Mouse (Mus musculus) embryonic stem cell, embryonic (primary cell): ENCODE results near the gene Lrrc25.

Source experiments
- CTCF ChIA-PET, 4 experiments: fragments of 300-600 bp in 2 of 4; fragments of 350-600 bp in 2 of 4; sonication (Branson Sonifier 250); formaldehyde crosslinking; loops; one replicate each; lab custom pipeline; 2022; ENCODE audit warnings: inconsistent platforms in 2 of 4; lab: Charles Lee
- POLR2A ChIA-PET, 4 experiments: fragments of 300-600 bp in 2 of 4; fragments of 350-600 bp in 2 of 4; sonication (Branson Sonifier 250); formaldehyde crosslinking; loops; one replicate each; lab custom pipeline; 2022; ENCODE audit warnings: antibody characterized with exemption in 4 of 4, inconsistent platforms in 1 of 4; lab: Charles Lee

The Lrrc25 gene

GRCm38 (mm10) chr8:70617985-70618384 is 2.0 kb downstream of the Lrrc25 start:
- ChIA-PET CTCF (interaction anchor here in 3 of 4 experiments (0.7 to 5.7 kb wide), 6 partner anchors 8 to 227 kb away, joined by 3 to 26 read pairs (median 6); no protein-coding TSS in a partner anchor), POLR2A (interaction anchor here (0.6 to 7.4 kb wide), 31 partner anchors 8 to 480 kb away, joined by 3 to 65 read pairs (median 5); partner anchors contain the start of genes Lsm4 (in 2 of the 4), Pgpep1 (in 2 of the 4), Rpl18a (in 2 of the 4) and Ssbp4 (in 2 of the 4))

DNA sequence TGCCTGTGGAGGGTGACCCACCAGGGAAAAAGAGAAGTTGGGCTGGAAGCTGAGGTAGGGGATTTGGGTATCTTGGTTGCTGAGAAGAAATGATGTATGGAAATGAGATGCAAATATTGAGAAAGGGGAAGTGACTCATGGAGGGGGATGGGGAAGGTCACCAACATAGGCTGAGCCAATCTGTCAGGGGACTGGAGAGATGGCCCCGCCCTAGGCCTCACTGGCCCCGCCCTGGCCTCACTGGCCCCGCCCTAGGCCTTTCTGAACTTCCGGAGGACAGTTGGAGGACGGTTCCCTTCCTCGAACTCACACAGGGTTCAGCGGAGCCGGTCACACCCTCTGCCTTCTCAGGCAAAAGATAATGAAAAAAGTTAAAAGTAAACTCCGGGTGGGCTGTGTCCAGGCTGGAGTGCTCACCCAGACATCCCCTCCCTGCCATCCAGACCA is 3.0 kb downstream of the Lrrc25 start:
- CTCF ChIA-PET: interaction anchor here in 3 of 4 experiments (0.5 to 5.7 kb wide), 11 partner anchors 9 to 288 kb away, joined by 3 to 26 read pairs (median 5); no protein-coding TSS in a partner anchor
- POLR2A ChIA-PET: interaction anchor here (0.6 to 7.4 kb wide), 26 partner anchors 9 to 278 kb away, joined by 3 to 65 read pairs (median 5); partner anchors contain the start of genes Rpl18a (in 2 of the 4), Ssbp4 (in 2 of the 4), Arrdc2 (in 1 of the 4) and Gdf15 (in 1 of the 4)

- ChIA-PET POLR2A (interaction anchor here in 3 of 4 experiments (0.6 to 32.6 kb wide), 10 partner anchors 8 to 146 kb away, joined by 3 to 1017 read pairs (median 16); partner anchors contain the start of genes Jund (in 1 of the 3), Lsm4 (in 1 of the 3), Pgpep1 (in 1 of the 3) and Ssbp4 (in 1 of the 3)), CTCF (interaction anchor here in 2 of 4 experiments (1.6 to 2.0 kb wide), 2 partner anchors 7 to 12 kb away, joined by 4 to 6 read pairs; no protein-coding TSS in a partner anchor)
Measured at GRCm38 (mm10) chr8:70622220-70622619, 6.3 kb downstream of the Lrrc25 start.

GRCm38 (mm10) chr8:70625104-70625503 is 9.1 kb downstream of the Lrrc25 start:
- POLR2A ChIA-PET: interaction anchor here in 2 of 4 experiments (0.6 to 32.6 kb wide), 14 partner anchors 8 to 73 kb away, joined by 3 to 1017 read pairs (median 6); partner anchors contain the start of genes Lsm4 (in 2 of the 2), Jund (in 1 of the 2), Pgpep1 (in 1 of the 2) and Ssbp4 (in 1 of the 2)
- CTCF ChIA-PET: interaction anchor here (0.6 to 8.6 kb wide), 32 partner anchors 8 to 607 kb away, joined by 3 to 206 read pairs (median 4); partner anchors contain the start of genes Lsm4 (in 2 of the 4), Ell (in 1 of the 4), Gm3336 (in 1 of the 4) and Klhl26 (in 1 of the 4)

GRCm38 (mm10) chr8:70627041-70627440 is 11.1 kb downstream of the Lrrc25 start:
- ChIA-PET POLR2A (interaction anchor here in 3 of 4 experiments (0.8 to 32.6 kb wide), 12 partner anchors 11 to 213 kb away, joined by 3 to 1017 read pairs (median 4); partner anchors contain the start of genes Jund (in 3 of the 3), Arrdc2 (in 1 of the 3), Lrrc25 (in 1 of the 3) and Pgpep1 (in 1 of the 3)), CTCF (interaction anchor here in 1 of 4 experiments (0.6 to 8.6 kb wide), 5 partner anchors 18 to 263 kb away, joined by 3 to 206 read pairs (median 3); partner anchors contain the start of genes Jund and Ssbp4)

GRCm38 (mm10) chr8:70628986-70629490 is 13.1 kb downstream of the Lrrc25 start:
- POLR2A ChIA-PET: interaction anchor here (0.7 to 32.6 kb wide), 38 partner anchors 8 to 268 kb away, joined by 3 to 1017 read pairs (median 9); partner anchors contain the start of genes Arrdc2 (in 3 of the 4), Jund (in 3 of the 4), Lsm4 (in 3 of the 4) and Lrrc25 (in 2 of the 4)
- CTCF ChIA-PET: interaction anchor here (0.6 to 8.6 kb wide), 44 partner anchors 8 to 276 kb away, joined by 3 to 206 read pairs (median 6); partner anchors contain the start of genes Lsm4 (in 3 of the 4), Lrrc25 (in 2 of the 4), Ell (in 1 of the 4) and Gm3336 (in 1 of the 4)

DNA sequence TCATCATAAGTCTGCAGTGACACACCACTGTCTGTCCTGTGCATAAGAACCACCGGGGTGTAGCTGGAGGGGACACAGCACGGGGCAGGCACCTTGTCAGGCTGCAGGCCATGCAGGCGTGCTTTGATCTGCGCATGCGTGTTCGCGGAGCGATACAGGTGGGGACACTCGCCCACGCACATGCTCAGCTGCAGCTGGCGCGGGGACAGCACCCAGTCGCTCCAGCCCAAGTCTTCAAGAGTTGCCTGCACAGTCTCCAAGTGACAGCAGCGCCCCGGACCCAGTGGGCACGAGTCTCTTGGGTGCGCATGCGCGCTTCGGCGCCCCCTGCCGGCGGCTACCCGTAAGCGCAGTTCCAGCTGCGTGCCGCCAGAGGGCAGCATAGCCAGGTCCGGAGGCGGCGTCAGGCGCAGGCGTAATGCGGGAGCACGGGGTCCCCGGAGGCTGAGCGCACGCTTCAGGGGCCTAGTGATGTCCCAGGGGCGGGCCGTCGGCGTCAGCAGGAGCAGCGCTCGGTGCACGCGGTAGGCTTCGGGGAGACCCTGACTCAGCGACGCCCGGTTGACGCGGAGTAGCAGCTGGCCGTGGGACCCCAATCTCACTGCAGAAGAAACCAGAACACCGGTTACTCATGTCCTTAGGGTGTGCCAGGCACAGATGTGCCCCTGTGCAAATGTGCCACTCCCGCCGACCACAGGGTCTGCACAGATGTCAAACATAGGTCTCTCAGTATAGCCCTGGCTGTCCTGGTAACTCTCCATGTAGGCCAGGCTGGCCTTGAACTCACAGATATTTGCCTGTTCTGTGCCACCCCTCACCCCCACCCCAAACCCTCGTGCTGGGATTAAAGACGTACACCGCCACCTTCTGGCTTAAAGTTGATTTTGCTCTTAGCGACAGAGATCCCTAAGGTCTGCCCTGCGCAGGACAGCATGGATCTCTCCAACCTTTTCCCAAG is 13.9 kb downstream of the Lrrc25 start:
- CTCF ChIA-PET: interaction anchor here (0.6 to 8.6 kb wide), 63 partner anchors 9 to 659 kb away, joined by 3 to 206 read pairs (median 5); partner anchors contain the start of genes Lsm4 (in 3 of the 4), Lrrc25 (in 2 of the 4), Arrdc2 (in 1 of the 4) and Ell (in 1 of the 4)
- POLR2A ChIA-PET: interaction anchor here (0.5 to 32.6 kb wide), 98 partner anchors 9 to 620 kb away, joined by 3 to 1017 read pairs (median 5); partner anchors contain the start of genes Arrdc2 (in 3 of the 4), Jund (in 3 of the 4), Lsm4 (in 3 of the 4) and Pgpep1 (in 3 of the 4)

DNA sequence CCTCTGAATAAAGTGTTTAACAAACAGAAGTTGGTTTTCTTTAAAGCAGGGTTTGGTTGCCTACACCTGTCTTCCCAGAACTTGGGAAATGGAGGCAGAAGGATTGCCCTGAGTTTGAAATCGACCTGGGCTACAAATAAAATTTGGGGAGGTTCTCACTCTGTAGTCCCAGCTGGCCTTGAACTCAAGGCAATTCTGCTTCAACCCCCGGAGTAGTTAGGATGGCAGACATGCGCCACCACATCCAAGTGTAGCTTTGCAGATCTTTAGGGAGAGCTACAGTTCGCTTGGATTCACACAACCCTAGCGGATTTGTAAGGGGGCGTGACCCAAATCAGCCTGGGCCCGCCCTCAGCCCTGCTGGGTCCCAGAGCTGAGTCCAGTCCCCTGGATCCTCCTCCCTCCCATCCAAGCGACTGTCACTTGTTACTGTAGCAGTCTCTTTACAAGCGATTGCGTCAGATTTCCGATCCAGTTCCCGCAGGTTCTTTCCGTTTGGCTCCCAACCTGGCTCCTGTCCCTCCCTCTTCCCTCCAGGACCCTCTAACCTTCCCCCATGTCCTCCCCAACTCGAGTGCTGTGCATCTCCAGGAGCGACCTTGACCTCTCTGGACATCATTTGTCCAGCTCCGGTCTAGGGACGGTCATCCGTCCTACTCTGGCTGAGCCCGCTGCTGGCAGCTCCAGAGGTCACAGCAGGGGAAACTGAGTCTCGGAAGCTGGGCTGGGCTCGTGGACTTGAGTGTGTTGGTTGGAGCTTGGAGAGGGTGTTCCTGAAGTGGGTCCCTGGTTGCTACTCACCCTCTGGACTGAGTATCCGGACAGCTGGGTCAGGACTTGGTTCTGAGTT is 14.8 kb downstream of the Lrrc25 start:
- POLR2A ChIA-PET: interaction anchor here (0.6 to 32.6 kb wide), 93 partner anchors 8 to 621 kb away, joined by 3 to 1017 read pairs (median 5); partner anchors contain the start of genes Arrdc2 (in 3 of the 4), Jund (in 3 of the 4), Lsm4 (in 3 of the 4) and Pgpep1 (in 3 of the 4)
- CTCF ChIA-PET: interaction anchor here (0.5 to 8.6 kb wide), 48 partner anchors 9 to 299 kb away, joined by 3 to 206 read pairs (median 5); partner anchors contain the start of genes Lrrc25 (in 2 of the 4), Lsm4 (in 2 of the 4), Arrdc2 (in 1 of the 4) and Gm3336 (in 1 of the 4)

DNA sequence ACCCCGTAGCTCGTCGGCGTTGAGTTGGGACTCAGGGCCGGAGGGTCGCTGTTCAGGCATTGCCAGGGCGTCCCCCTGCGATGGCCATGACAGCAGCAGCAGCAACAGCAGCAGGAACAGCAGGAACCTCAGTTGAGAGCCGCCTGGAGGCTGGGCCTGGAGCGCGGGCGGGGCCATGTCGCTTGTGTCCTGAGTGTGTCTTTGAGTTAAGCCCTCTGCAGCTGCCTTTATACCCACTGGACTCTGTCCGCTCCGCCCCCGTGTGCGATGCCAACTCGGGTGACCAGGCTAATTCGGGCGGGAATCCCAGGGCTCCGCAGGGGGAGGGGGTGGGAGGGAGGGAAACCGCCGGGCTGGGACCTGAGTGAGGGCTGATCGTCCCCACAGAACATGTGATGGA is 15.5 kb downstream of the Lrrc25 start:
- POLR2A ChIA-PET: interaction anchor here (0.6 to 32.6 kb wide), 53 partner anchors 8 to 266 kb away, joined by 3 to 1017 read pairs (median 7); partner anchors contain the start of genes Jund (in 3 of the 4), Lsm4 (in 3 of the 4), Pgpep1 (in 3 of the 4) and Ssbp4 (in 2 of the 4)
- CTCF ChIA-PET: interaction anchor here (0.5 to 8.6 kb wide), 25 partner anchors 9 to 208 kb away, joined by 3 to 206 read pairs (median 5); partner anchors contain the start of genes Lrrc25 (in 2 of the 4), Arrdc2 (in 1 of the 4), Gm3336 (in 1 of the 4) and Lsm4 (in 1 of the 4)

DNA sequence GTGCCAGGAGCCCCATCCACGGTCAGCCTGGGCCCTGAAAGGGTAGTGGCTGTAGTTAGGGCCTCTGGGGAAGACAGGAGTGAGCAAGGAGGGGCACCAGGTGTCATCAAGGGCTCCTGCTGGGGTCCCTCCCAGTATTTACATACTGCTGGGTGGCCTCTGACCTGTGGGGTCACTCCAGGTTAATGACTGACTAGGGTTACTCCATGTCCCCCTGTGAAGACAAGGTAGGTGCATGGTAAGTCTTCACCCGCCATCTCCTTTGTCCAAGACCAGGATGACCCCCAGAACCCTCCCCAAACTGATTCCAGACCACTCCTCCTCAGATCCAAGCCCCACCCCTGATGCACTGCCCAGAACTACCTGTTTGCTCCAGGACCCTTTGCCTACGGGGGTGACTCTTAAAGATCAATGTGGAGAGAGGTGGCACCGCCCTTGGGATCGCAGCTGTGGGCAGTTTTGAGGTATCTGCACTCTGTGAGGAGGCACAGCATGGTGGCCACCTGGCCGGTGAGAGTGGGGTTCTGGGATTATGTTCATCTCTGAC is 16.5 kb downstream of the Lrrc25 start, which contains the start of gene Gdf15:
TSS of gene Gdf15 (minus strand) at position 111 of the 547 bp plus-strand sequence.
- ChIA-PET POLR2A (interaction anchor here in 3 of 4 experiments (0.7 to 32.6 kb wide), 23 partner anchors 9 to 265 kb away, joined by 3 to 1017 read pairs (median 11); partner anchors contain the start of genes Jund (in 3 of the 3), Lsm4 (in 2 of the 3), Arrdc2 (in 1 of the 3) and Ell (in 1 of the 3)), CTCF (interaction anchor here in 3 of 4 experiments (0.6 to 1.4 kb wide), 4 partner anchors 7 to 188 kb away, joined by 3 to 4 read pairs (median 4); no protein-coding TSS in a partner anchor)

GRCm38 (mm10) chr8:70634066-70634465 is 18.1 kb downstream of the Lrrc25 start:
- POLR2A ChIA-PET: interaction anchor here (0.6 to 32.6 kb wide), 23 partner anchors 2 to 425 kb away, joined by 3 to 1017 read pairs (median 5); partner anchors contain the start of genes Jund (in 2 of the 4), Lsm4 (in 2 of the 4), Pgpep1 (in 2 of the 4) and Arrdc2 (in 1 of the 4)

GRCm38 (mm10) chr8:70635527-70635926 is 19.6 kb downstream of the Lrrc25 start:
- CTCF ChIA-PET: interaction anchor here in 2 of 4 experiments (0.6 to 1.1 kb wide), 2 partner anchors 8 kb away, joined by 3 to 9 read pairs; no protein-coding TSS in a partner anchor

More at GRCm38 (mm10) chr8:70634066-70634465, 18.1 kb downstream of the Lrrc25 start:
- CTCF ChIA-PET: interaction anchor here in 1 of 4 experiments (0.9 to 1.4 kb wide), 3 partner anchors 10 to 33 kb away, joined by 3 to 4 read pairs (median 3); no protein-coding TSS in a partner anchor

DNA sequence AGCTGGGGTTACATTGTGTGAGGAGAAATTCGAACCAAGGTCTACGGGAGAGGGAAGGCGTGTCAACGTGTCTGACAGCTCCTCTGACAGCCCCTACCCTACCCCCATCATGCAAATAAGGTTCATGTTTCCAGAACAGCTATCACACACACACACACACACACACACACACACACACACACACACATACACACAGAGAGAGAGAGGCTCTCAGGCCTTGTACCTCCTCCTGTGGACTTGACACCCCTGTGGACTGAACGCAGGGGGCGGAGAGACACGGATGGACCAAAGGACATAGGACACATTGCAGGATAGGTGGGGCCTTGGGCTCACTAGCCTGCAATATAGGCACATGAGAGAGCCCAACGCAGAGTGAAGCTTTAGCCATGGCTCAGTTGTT is 20.9 kb downstream of the Lrrc25 start:
- POLR2A ChIA-PET: interaction anchor here in 3 of 4 experiments (0.6 to 32.6 kb wide), 18 partner anchors 1 to 845 kb away, joined by 3 to 1017 read pairs (median 12); partner anchors contain the start of genes Jund (in 2 of the 3), Lsm4 (in 2 of the 3), Arrdc2 (in 1 of the 3) and Gdf15 (in 1 of the 3)
- CTCF ChIA-PET: interaction anchor here in 2 of 4 experiments (0.6 to 21.5 kb wide), 3 partner anchors 9 to 203 kb away, joined by 3 to 206 read pairs (median 10); partner anchors contain the start of gene Arrdc2 (in 1 of the 2)

More at GRCm38 (mm10) chr8:70635527-70635926, 19.6 kb downstream of the Lrrc25 start:
- POLR2A ChIA-PET: interaction anchor here in 3 of 4 experiments (0.7 to 32.6 kb wide), 16 partner anchors 1 to 97 kb away, joined by 3 to 1017 read pairs (median 6); partner anchors contain the start of genes Jund (in 2 of the 3), Pgpep1 (in 2 of the 3), Gdf15 (in 1 of the 3) and Lsm4 (in 1 of the 3)

DNA sequence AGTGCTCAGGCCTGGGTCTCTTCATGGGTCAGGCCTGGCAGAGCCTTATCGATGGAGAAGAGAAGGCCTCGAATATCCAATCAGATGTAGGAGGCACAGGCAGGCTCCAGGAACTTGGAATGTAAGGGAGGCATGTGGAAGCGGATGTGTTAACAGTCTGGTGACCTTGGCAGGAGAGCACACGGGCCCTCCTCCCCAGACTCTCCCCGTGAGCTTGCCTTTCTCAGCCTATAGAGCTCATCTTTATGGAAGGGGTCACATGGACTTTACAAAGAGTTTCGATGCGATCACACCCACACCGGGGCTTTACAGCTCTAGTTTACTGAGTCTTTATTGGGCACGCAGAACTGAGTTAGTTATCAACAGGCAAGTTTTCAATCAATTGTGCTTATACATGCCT is 22.8 kb downstream of the Lrrc25 start:
- POLR2A ChIA-PET: interaction anchor here (0.7 to 32.6 kb wide), 33 partner anchors 3 to 201 kb away, joined by 3 to 1017 read pairs (median 5); partner anchors contain the start of genes Jund (in 3 of the 4), Lsm4 (in 3 of the 4), Pgpep1 (in 3 of the 4) and Arrdc2 (in 2 of the 4)

More for the DNA sequence above, 22.8 kb downstream of the Lrrc25 start:
- CTCF ChIA-PET: interaction anchor here (0.6 to 21.5 kb wide), 8 partner anchors 8 to 1055 kb away, joined by 3 to 206 read pairs (median 4); no protein-coding TSS in a partner anchor
